Mouse (Mus musculus): ENCODE measurements around the gene Krtap4-8. TPM values are rescaled to one million over a fixed set of nuclear protein-coding genes. Genes with fewer than 3 reads are reported as not detected.
"Not testable (repeated sequence)": the region's sequence is repeated elsewhere in the genome, so short reads cannot be mapped to it uniquely, and the experiment has no call there.

Krtap4-8 gene
- total and polyA plus RNA-seq, 2 experiments, result not detected

DNA sequence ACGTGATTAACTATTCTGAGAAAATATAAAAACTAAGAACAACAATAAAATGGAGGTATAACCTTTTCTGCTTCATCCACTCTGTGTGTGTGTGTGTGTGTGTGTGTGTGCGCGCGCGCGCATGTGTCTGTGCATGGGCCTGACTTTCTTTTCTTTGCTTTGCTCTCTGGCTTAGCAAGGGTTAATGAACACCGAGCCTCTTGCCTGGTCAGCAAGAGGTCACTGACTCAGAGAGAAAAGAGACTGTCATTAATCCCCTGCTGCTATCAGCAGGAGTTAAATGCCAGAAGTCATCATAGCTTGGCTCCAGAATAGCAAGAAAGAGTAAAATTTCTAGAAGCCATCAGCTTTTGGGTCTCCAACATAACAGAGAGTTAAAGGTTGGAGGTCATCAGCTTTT is 2.1 kb downstream of the Krtap4-8 start:
- no peak overlapping the region for H3K27ac ChIP-seq (replicated peaks; ENCODE audit: insufficient read depth, low read depth, low read length)
- 0 out of 2 replicates have a peak, but pooled peaks cover 6% of the 10 kb centered on the region for H3K27me3 ChIP-seq (ENCODE audit: control insufficient read depth, insufficient read depth, low read length)
- TF ChIP-seq CTCF (IDR thresholded peaks at IDR 0.05; ENCODE audit: low read depth, low read length), result no peak
- TF ChIP-seq POLR2A (IDR thresholded peaks at IDR 0.05; ENCODE audit: extremely low read depth, insufficient read depth, low read length), result no peak
- H3K36me3 ChIP-seq (ENCODE audit: control insufficient read depth, insufficient read depth, low read length), result no peaks in the 10 kb centered on the region
- 79% methylated on average over 7 of the region's 7 CpGs for WGBS
- no peak overlapping the region for H3K9ac ChIP-seq (ENCODE audit: low read depth, low read length)
- H3K4me3 ChIP-seq (ENCODE audit: insufficient read depth, low read depth, low read length), result no peak overlapping the region
- no peaks in the 10 kb centered on the region for H3K79me2 ChIP-seq (ENCODE audit: control insufficient read depth, insufficient read depth, low read length)
- no peaks in the 10 kb centered on the region; the same call in 1 of the 2 replicates for H3K4me1 ChIP-seq (ENCODE audit: control insufficient read depth, insufficient read depth, low read length)
- peak; percentile 13 for DNase-seq (ENCODE audit: extremely low read depth, low read depth, low spot score)

DNA sequence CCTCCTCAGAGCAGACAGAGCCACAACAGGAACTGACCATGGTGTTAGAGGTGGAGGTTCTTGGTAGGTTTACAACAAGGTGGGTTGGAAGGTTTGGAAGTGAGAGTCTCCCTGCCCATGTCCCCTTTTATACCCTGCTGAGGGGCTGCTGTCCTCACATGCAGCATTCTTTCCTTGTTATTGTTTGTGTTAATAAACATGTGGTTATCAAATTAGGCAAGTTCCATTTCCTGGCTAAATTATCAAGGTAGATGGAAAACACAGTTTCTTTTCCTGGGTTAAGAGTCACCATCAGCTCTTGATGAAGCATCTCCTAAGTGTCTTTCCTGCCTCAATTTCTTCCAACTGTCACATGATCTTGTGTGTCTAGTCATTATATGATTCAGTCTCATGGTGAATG is 7.7 kb downstream of the Krtap4-8 start, which contains the start of gene Gm11595:
Gene Gm11595, minus strand, starts transcription at position 101 of the 400 bp plus-strand sequence.
- not testable (repeated sequence) for H3K4me3 ChIP-seq (ENCODE audit: insufficient read depth, low read depth, low read length); H3K4me1 ChIP-seq (ENCODE audit: control insufficient read depth, insufficient read depth, low read length); H3K27ac ChIP-seq (replicated peaks; ENCODE audit: insufficient read depth, low read depth, low read length); H3K36me3 ChIP-seq (ENCODE audit: control insufficient read depth, insufficient read depth, low read length); DNase-seq (ENCODE audit: extremely low read depth, low read depth, low spot score); H3K27me3 ChIP-seq (ENCODE audit: control insufficient read depth, insufficient read depth, low read length); H3K9ac ChIP-seq (ENCODE audit: low read depth, low read length); H3K79me2 ChIP-seq (ENCODE audit: control insufficient read depth, insufficient read depth, low read length)

DNA sequence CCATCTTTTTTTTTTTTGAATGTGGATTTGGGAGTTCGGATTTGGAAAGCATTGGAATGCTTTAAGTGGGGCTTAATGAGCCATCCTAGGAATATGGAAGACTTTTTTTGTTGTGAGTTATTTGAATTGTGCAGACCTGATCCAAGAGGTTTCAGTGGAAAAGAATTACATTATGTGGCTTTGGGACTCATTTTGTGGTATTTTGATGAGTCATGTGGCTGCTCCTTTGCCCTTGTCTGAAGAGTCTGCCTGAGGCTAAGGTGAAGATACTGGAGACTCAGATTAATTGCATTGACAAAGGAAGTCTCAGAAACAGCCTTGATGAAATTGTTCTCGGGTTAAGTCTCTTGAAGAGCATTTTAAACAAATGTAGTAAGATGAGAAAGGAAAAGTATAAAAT is 12.1 kb downstream of the Krtap4-8 start:
- Histone ChIP-seq H3K4me1 (ENCODE audit: control insufficient read depth, insufficient read depth, low read length) (no peaks in the 10 kb centered on the region), H3K27me3 (ENCODE audit: control insufficient read depth, insufficient read depth, low read length) (no peaks in the 10 kb centered on the region), H3K27ac (replicated peaks; ENCODE audit: insufficient read depth, low read depth, low read length) (no peak overlapping the region), H3K36me3 (ENCODE audit: control insufficient read depth, insufficient read depth, low read length) (no peaks in the 10 kb centered on the region), H3K9ac (ENCODE audit: low read depth, low read length) (no peak overlapping the region), H3K4me3 (ENCODE audit: insufficient read depth, low read depth, low read length) (no peak overlapping the region), H3K79me2 (ENCODE audit: control insufficient read depth, insufficient read depth, low read length) (no peaks in the 10 kb centered on the region)
- no peak for DNase-seq (ENCODE audit: extremely low read depth, low read depth, low spot score)
- WGBS, result 77% methylated on average over 2 of the region's 2 CpGs
- TF ChIP-seq CTCF (IDR thresholded peaks at IDR 0.05; ENCODE audit: low read depth, low read length), result no peak
- no peak for TF ChIP-seq POLR2A (IDR thresholded peaks at IDR 0.05; ENCODE audit: extremely low read depth, insufficient read depth, low read length)

DNA sequence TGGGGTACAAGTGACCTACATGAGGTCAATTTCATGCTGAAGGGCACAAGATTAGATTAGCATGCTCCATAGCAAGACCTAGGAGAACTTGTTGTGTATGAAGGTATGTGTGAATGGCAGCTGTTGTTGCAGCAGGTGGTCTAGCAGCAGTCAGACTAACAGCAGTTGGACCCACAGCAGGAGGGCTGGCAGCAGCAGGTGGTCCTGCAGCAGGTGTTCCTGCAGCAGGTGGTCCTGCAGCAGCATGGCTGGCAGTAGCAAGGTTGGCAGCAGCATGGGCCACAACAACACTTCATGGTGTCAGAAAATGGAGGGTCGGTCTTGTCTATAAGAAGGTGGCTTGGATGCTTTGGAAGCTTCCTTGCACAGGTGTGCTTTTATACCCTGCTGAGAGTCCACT is 21.6 kb downstream of the Krtap4-8 start:
- no peaks in the 10 kb centered on the region for H3K79me2 ChIP-seq (ENCODE audit: control insufficient read depth, insufficient read depth, low read length)
- TF ChIP-seq POLR2A (IDR thresholded peaks at IDR 0.05; ENCODE audit: extremely low read depth, insufficient read depth, low read length) (no peak), CTCF (IDR thresholded peaks at IDR 0.05; ENCODE audit: low read depth, low read length) (no peak)
- no peak for DNase-seq (ENCODE audit: extremely low read depth, low read depth, low spot score)
- no peak overlapping the region for H3K9ac ChIP-seq (ENCODE audit: low read depth, low read length)
- no peaks in the 10 kb centered on the region; the same call in 1 of the 2 replicates for H3K4me1 ChIP-seq (ENCODE audit: control insufficient read depth, insufficient read depth, low read length)
- H3K27me3 ChIP-seq (ENCODE audit: control insufficient read depth, insufficient read depth, low read length), result no peaks in the 10 kb centered on the region
- H3K4me3 ChIP-seq (ENCODE audit: insufficient read depth, low read depth, low read length), result no peak overlapping the region
- no peak overlapping the region for H3K27ac ChIP-seq (replicated peaks; ENCODE audit: insufficient read depth, low read depth, low read length)
- H3K36me3 ChIP-seq (ENCODE audit: control insufficient read depth, insufficient read depth, low read length), result no peaks in the 10 kb centered on the region
- WGBS, result 92% methylated on average over 1 of the region's 1 CpGs

DNA sequence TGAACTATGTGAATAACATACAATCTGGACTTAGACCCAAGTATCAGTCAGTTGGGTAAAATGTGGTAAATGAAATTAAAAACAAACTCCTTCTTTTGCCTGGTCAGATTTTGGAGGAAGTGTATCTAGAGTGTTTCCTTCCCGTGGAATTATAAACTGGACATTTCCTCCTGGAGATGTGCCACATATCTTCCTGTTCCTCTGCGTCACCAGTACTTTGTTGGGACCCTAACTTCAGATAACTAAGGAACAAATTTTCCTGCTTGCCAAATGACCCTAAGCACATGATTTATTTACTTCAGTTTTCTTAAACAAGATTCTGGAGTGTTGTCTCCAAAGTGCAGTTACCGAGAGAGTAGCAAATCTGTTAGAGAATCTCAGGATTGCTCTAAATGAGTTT is 36.5 kb downstream of the Krtap4-8 start:
- no peaks in the 10 kb centered on the region for H3K79me2 ChIP-seq (ENCODE audit: control insufficient read depth, insufficient read depth, low read length)
- H3K4me3 ChIP-seq (ENCODE audit: insufficient read depth, low read depth, low read length), result no peak overlapping the region
- H3K9ac ChIP-seq (ENCODE audit: low read depth, low read length), result no peak overlapping the region
- H3K4me1 ChIP-seq (ENCODE audit: control insufficient read depth, insufficient read depth, low read length), result peaks cover 4% of the 10 kb centered on the region; the same call in 1 of the 2 replicates
- H3K27me3 ChIP-seq (ENCODE audit: control insufficient read depth, insufficient read depth, low read length), result peaks cover 6% of the 10 kb centered on the region; the same call in 1 of the 2 replicates
- H3K36me3 ChIP-seq (ENCODE audit: control insufficient read depth, insufficient read depth, low read length), result no peaks in the 10 kb centered on the region
- 70% methylated on average over 3 of the region's 3 CpGs for WGBS
- TF ChIP-seq CTCF (IDR thresholded peaks at IDR 0.05; ENCODE audit: low read depth, low read length) (no peak), POLR2A (IDR thresholded peaks at IDR 0.05; ENCODE audit: extremely low read depth, insufficient read depth, low read length) (no peak)
- H3K27ac ChIP-seq (replicated peaks; ENCODE audit: insufficient read depth, low read depth, low read length), result 0 out of 2 replicates have a peak overlapping the region, but pooled peaks have one; percentile 24
- DNase-seq (ENCODE audit: extremely low read depth, low read depth, low spot score), result peak; percentile 46

DNA sequence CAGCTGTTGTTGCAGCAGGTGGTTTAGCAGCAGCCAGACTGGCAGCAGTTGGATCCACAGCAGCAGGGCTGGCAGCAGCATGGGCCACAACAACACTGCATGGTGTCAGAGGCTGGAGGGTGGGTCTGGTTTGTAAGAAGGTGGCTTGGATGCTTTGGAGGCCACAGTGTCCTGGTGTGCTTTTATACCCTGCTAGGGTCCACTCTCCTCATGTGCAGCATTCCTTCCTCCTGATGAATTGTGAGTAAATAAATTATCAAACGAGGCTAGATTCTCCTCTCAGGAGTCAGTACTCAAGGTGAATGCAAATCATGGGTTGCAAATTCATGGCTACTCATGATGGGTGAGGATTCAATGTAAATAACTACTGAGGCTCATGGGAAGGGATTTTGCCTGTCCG is 46.3 kb downstream of the Krtap4-8 start, which contains the start of gene Gm14180:
Gene Gm14180, minus strand, starts transcription at position 101 of the 400 bp plus-strand sequence.
- Histone ChIP-seq H3K9ac (ENCODE audit: low read depth, low read length) (no peak within 1 kb of the TSS), H3K36me3 (ENCODE audit: control insufficient read depth, insufficient read depth, low read length) (no peaks in the 10 kb centered on the region), H3K4me3 (ENCODE audit: insufficient read depth, low read depth, low read length) (no peak within 1 kb of the TSS), H3K27ac (replicated peaks; ENCODE audit: insufficient read depth, low read depth, low read length) (no peak within 1 kb of the TSS), H3K4me1 (ENCODE audit: control insufficient read depth, insufficient read depth, low read length) (no peaks in the 10 kb centered on the region), H3K27me3 (ENCODE audit: control insufficient read depth, insufficient read depth, low read length) (peaks cover 9% of the 10 kb centered on the region; the same call in 1 of the 2 replicates), H3K79me2 (ENCODE audit: control insufficient read depth, insufficient read depth, low read length) (no peaks in the 10 kb centered on the region)
- DNase-seq (ENCODE audit: extremely low read depth, low read depth, low spot score), result no peak
- 65% methylated on average over 2 of the region's 2 CpGs for WGBS
- TF ChIP-seq CTCF (IDR thresholded peaks at IDR 0.05; ENCODE audit: low read depth, low read length) (no peak), POLR2A (IDR thresholded peaks at IDR 0.05; ENCODE audit: extremely low read depth, insufficient read depth, low read length) (no peak)

Other genes starting within 250 kb of the Krtap4-8 start
Only the 30 nearest of the 43 such genes appear.
- not detected in 2 replicates for gene Krtap9-3, start 182.6 kb downstream of the Krtap4-8 start, total RNA-seq (2014; rRNA removed)
- not detected in 2 replicates for gene Krtap9-3, start 182.6 kb downstream of the Krtap4-8 start, polyA plus RNA-seq (2012; rRNA removed)
- not detected in 2 replicates for gene Gm11938, start 177.4 kb downstream of the Krtap4-8 start, total RNA-seq (2014; rRNA removed)
- gene Gm11938, start 177.4 kb downstream of the Krtap4-8 start, polyA plus RNA-seq (2012; rRNA removed), result not detected in 2 replicates
- gene Gm11937, start 170.5 kb downstream of the Krtap4-8 start, total RNA-seq (2014; rRNA removed), result not detected in 2 replicates
- not detected in 2 replicates for gene Gm11937, start 170.5 kb downstream of the Krtap4-8 start, polyA plus RNA-seq (2012; rRNA removed)
- gene Krtap2-4, start 165.9 kb downstream of the Krtap4-8 start, total RNA-seq (2014; rRNA removed), result not detected in 2 replicates
- not detected in 2 replicates for gene Krtap2-4, start 165.9 kb downstream of the Krtap4-8 start, polyA plus RNA-seq (2012; rRNA removed)
- gene Gm11562, start 160.3 kb downstream of the Krtap4-8 start, total RNA-seq (2014; rRNA removed), result not detected in 2 replicates
- gene Gm11562, start 160.3 kb downstream of the Krtap4-8 start, polyA plus RNA-seq (2012; rRNA removed), result not detected in 2 replicates
- not detected in 2 replicates for gene Krtap4-1, start 152.5 kb downstream of the Krtap4-8 start, total RNA-seq (2014; rRNA removed)
- not detected in 2 replicates for gene Krtap4-1, start 152.5 kb downstream of the Krtap4-8 start, polyA plus RNA-seq (2012; rRNA removed)
- gene Krtap4-2, start 145.6 kb downstream of the Krtap4-8 start, total RNA-seq (2014; rRNA removed), result not detected in 2 replicates
- not detected in 2 replicates for gene Krtap4-2, start 145.6 kb downstream of the Krtap4-8 start, polyA plus RNA-seq (2012; rRNA removed)
- not detected in 2 replicates for gene Krtap4-7, start 136.6 kb downstream of the Krtap4-8 start, total RNA-seq (2014; rRNA removed)
- gene Krtap4-7, start 136.6 kb downstream of the Krtap4-8 start, polyA plus RNA-seq (2012; rRNA removed), result not detected in 2 replicates
- not detected in 2 replicates for gene Gm11555, start 130.5 kb downstream of the Krtap4-8 start, total RNA-seq (2014; rRNA removed)
- gene Gm11555, start 130.5 kb downstream of the Krtap4-8 start, polyA plus RNA-seq (2012; rRNA removed), result not detected in 2 replicates
- not detected in 2 replicates for gene Gm11563, start 121.7 kb downstream of the Krtap4-8 start, total RNA-seq (2014; rRNA removed)
- not detected in 2 replicates for gene Gm11563, start 121.7 kb downstream of the Krtap4-8 start, polyA plus RNA-seq (2012; rRNA removed)
- gene Krtap4-6, start 114.7 kb downstream of the Krtap4-8 start, total RNA-seq (2014; rRNA removed), result not detected in 2 replicates
- not detected in 2 replicates for gene Krtap4-6, start 114.7 kb downstream of the Krtap4-8 start, polyA plus RNA-seq (2012; rRNA removed)
- not detected in 2 replicates for gene Gm14190, start 90.0 kb downstream of the Krtap4-8 start, total RNA-seq (2014; rRNA removed)
- gene Gm14190, start 90.0 kb downstream of the Krtap4-8 start, polyA plus RNA-seq (2012; rRNA removed), result not detected in 2 replicates
- gene Gm14180, start 46.4 kb downstream of the Krtap4-8 start, total RNA-seq (2014; rRNA removed), result not detected in 2 replicates
- gene Gm14180, start 46.4 kb downstream of the Krtap4-8 start, polyA plus RNA-seq (2012; rRNA removed), result not detected in 2 replicates
- gene Gm11595, start 7.8 kb downstream of the Krtap4-8 start, total RNA-seq (2014; rRNA removed), result not detected in 2 replicates
- not detected in 2 replicates for gene Gm11595, start 7.8 kb downstream of the Krtap4-8 start, polyA plus RNA-seq (2012; rRNA removed)
- gene Krtap4-9, start 4.5 kb upstream of the Krtap4-8 start, total RNA-seq (2014; rRNA removed), result not detected in 2 replicates
- gene Krtap4-9, start 4.5 kb upstream of the Krtap4-8 start, polyA plus RNA-seq (2012; rRNA removed), result not detected in 2 replicates
- gene Gm11596, start 12.8 kb upstream of the Krtap4-8 start, total RNA-seq (2014; rRNA removed), result not detected in 2 replicates
- not detected in 2 replicates for gene Gm11596, start 12.8 kb upstream of the Krtap4-8 start, polyA plus RNA-seq (2012; rRNA removed)
- not detected in 2 replicates for gene Gm11569, start 18.2 kb upstream of the Krtap4-8 start, total RNA-seq (2014; rRNA removed)
- gene Gm11569, start 18.2 kb upstream of the Krtap4-8 start, polyA plus RNA-seq (2012; rRNA removed), result not detected in 2 replicates
- gene Gm11554, start 23.7 kb upstream of the Krtap4-8 start, total RNA-seq (2014; rRNA removed), result not detected in 2 replicates
- not detected in 2 replicates for gene Gm11554, start 23.7 kb upstream of the Krtap4-8 start, polyA plus RNA-seq (2012; rRNA removed)
- not detected in 2 replicates for gene Krtap4-13, start 29.2 kb upstream of the Krtap4-8 start, total RNA-seq (2014; rRNA removed)
- gene Krtap4-13, start 29.2 kb upstream of the Krtap4-8 start, polyA plus RNA-seq (2012; rRNA removed), result not detected in 2 replicates
- not detected in 2 replicates for gene Gm11564, start 35.0 kb upstream of the Krtap4-8 start, total RNA-seq (2014; rRNA removed)
- not detected in 2 replicates for gene Gm11564, start 35.0 kb upstream of the Krtap4-8 start, polyA plus RNA-seq (2012; rRNA removed)
- gene 2300003K06Rik, start 57.4 kb upstream of the Krtap4-8 start, total RNA-seq (2014; rRNA removed), result not detected in 2 replicates
- not detected in 2 replicates for gene 2300003K06Rik, start 57.4 kb upstream of the Krtap4-8 start, polyA plus RNA-seq (2012; rRNA removed)
- gene Krtap4-16, start 70.9 kb upstream of the Krtap4-8 start, total RNA-seq (2014; rRNA removed), result not detected in 2 replicates
- gene Krtap4-16, start 70.9 kb upstream of the Krtap4-8 start, polyA plus RNA-seq (2012; rRNA removed), result not detected in 2 replicates
- gene Gm11568, start 77.2 kb upstream of the Krtap4-8 start, total RNA-seq (2014; rRNA removed), result not detected in 2 replicates
- not detected in 2 replicates for gene Gm11568, start 77.2 kb upstream of the Krtap4-8 start, polyA plus RNA-seq (2012; rRNA removed)
- gene Gm11559, start 83.8 kb upstream of the Krtap4-8 start, total RNA-seq (2014; rRNA removed), result not detected in 2 replicates
- gene Gm11559, start 83.8 kb upstream of the Krtap4-8 start, polyA plus RNA-seq (2012; rRNA removed), result not detected in 2 replicates
- gene Krtap9-1, start 92.7 kb upstream of the Krtap4-8 start, total RNA-seq (2014; rRNA removed), result not detected in 2 replicates
- gene Krtap9-1, start 92.7 kb upstream of the Krtap4-8 start, polyA plus RNA-seq (2012; rRNA removed), result not detected in 2 replicates
- 0.28 TPM in 1 of 2 replicates, not detected in the other for gene Gm11567, start 98.5 kb upstream of the Krtap4-8 start, total RNA-seq (2014; rRNA removed)
- gene Gm11567, start 98.5 kb upstream of the Krtap4-8 start, polyA plus RNA-seq (2012; rRNA removed), result not detected in 2 replicates
- gene Krtap31-1, start 127.2 kb upstream of the Krtap4-8 start, total RNA-seq (2014; rRNA removed), result not detected in 2 replicates
- not detected in 2 replicates for gene Krtap31-1, start 127.2 kb upstream of the Krtap4-8 start, polyA plus RNA-seq (2012; rRNA removed)
- gene Gm11565, start 134.0 kb upstream of the Krtap4-8 start, total RNA-seq (2014; rRNA removed), result not detected in 2 replicates
- not detected in 2 replicates for gene Gm11565, start 134.0 kb upstream of the Krtap4-8 start, polyA plus RNA-seq (2012; rRNA removed)
- gene Krtap31-2, start 155.6 kb upstream of the Krtap4-8 start, total RNA-seq (2014; rRNA removed), result not detected in 2 replicates
- gene Krtap31-2, start 155.6 kb upstream of the Krtap4-8 start, polyA plus RNA-seq (2012; rRNA removed), result not detected in 2 replicates
- gene Krtap9-5, start 167.8 kb upstream of the Krtap4-8 start, total RNA-seq (2014; rRNA removed), result not detected in 2 replicates
- not detected in 2 replicates for gene Krtap9-5, start 167.8 kb upstream of the Krtap4-8 start, polyA plus RNA-seq (2012; rRNA removed)

Measured in liver, adult 2 months (tissue).